Mouse (Mus musculus) bone marrow, adult 2 months (tissue): Measurements from ENCODE around the gene Mgat4a. TPM values are rescaled to one million over a fixed set of nuclear protein-coding genes. Genes with fewer than 3 reads are reported as not detected.

Experiments
- H3K27ac ChIP-seq: fragments of 200-500 bp; 2 replicates; pipeline ENCODE4 v1.5.1; 2012; ENCODE audit warnings: low read depth, mild to moderate bottlenecking, control low read depth, inconsistent platforms, low read length; ENCODE audit not compliant: control insufficient read depth, poor library complexity, insufficient read depth
- H3K4me1 ChIP-seq: fragments of 200-500 bp; 2 replicates; pipeline ENCODE4 v1.6.1; 2011; ENCODE audit warnings: low read length; ENCODE audit not compliant: control insufficient read depth, insufficient read depth
- H3K4me3 ChIP-seq: fragments of 200-500 bp; replicated peaks from 2 replicates; pipeline ENCODE3; 2011; ENCODE audit warnings: mild to moderate bottlenecking, low read depth, low read length, control low read depth; ENCODE audit not compliant: control insufficient read depth
- CTCF ChIP-seq: fragments of 200-500 bp; IDR thresholded peaks from 2 replicates; pipeline ENCODE4 v1.5.1; 2011; ENCODE audit warnings: low read length, control low read depth; ENCODE audit not compliant: control insufficient read depth, insufficient read depth
- POLR2A ChIP-seq: fragments of 200-500 bp; IDR thresholded peaks from 2 replicates; pipeline ENCODE4 v1.6.1; 2011; ENCODE audit warnings: low read depth, mild to moderate bottlenecking, control low read depth, low read length, borderline replicate concordance; ENCODE audit not compliant: control insufficient read depth
- WGBS: fragments of 180-500 bp; shearing (Covaris S2); methylation state at CpG from one replicate; pipeline ENCODE4 v1.1.7; 2018; 5-methylcytosine and 5-hydroxymethylcytosine counted together
- polyA plus RNA-seq: library from polyadenylated mRNA; stranded (reverse); fragments of >200 nt; gene quantifications from 2 replicates; pipeline ENCODE4 v1.2.4, GENCODE M21; 2011; ENCODE audit warnings: low replicate concordance; ENCODE audit not compliant: missing spikeins, insufficient read depth, insufficient read length

Mgat4a gene
- 2.5 and 4.5 TPM in 2 replicates for polyA plus RNA-seq

DNA sequence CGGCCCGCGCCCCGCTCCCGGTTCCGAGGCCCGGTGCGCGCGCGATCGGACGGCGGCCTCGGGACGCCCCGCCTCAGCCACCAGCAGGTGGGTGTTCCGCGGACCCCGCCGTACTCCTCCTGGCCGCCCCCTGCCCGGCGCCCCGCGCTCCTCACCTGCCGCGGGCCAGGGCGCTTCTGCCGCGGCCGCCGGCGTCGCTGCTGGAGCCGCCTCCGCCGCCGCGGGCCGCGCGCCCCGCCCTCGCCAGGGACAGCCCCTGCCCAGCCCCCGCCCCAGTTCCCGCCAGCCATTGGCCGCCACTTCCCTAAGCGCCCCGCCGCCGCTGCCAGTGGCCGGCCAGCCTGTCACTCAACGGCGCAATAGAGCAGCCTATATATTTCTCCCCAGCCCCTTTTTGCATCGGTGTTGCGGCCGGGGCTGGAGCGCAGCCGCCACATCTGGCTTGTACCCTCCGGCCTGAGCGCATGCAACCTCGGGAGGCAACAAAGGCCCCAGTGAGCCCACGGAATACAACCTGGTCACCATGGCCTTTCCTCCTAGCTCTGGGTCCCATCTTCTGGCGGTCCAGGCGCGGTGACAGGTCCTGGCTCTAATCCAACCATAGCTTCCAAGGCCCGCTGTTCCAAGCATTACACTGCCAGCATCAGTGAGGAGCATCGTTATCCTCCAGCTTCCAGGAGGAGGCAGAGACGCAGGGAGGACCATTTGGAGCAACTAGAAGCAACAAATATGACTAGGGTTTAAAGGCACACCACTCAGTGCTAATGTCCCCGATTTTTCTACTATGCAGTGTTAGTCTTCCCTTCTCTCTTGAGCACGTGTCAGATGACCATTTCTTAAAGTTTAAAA, at the start of gene Mgat4a:
TSS of gene Mgat4a (minus strand) at position 207 of the 849 bp plus-strand sequence.
- Histone ChIP-seq H3K4me1 (peaks cover 4% of the 10 kb centered on the region), H3K27ac (peak within 1 kb of the TSS; percentile 59; the same call in 1 of the 2 replicates), H3K4me3 (peak within 1 kb of the TSS; percentile 86)
- 2% methylated on average over 69 of the region's 72 CpGs for WGBS
- TF ChIP-seq CTCF: no peak
- peak; percentile 76 for TF ChIP-seq POLR2A

- Histone ChIP-seq H3K27ac (peak overlapping the region; percentile 38; the same call in 1 of the 2 replicates), H3K4me1 (peaks cover 6% of the 10 kb centered on the region), H3K4me3 (peak overlapping the region; percentile 40)
- TF ChIP-seq CTCF (no peak), POLR2A (no peak)
- WGBS: 2% methylated on average over 13 of the region's 13 CpGs
These were observed 45.1 kb upstream of the Mgat4a start for GRCm38 (mm10) chr1:37585809-37586480.

DNA sequence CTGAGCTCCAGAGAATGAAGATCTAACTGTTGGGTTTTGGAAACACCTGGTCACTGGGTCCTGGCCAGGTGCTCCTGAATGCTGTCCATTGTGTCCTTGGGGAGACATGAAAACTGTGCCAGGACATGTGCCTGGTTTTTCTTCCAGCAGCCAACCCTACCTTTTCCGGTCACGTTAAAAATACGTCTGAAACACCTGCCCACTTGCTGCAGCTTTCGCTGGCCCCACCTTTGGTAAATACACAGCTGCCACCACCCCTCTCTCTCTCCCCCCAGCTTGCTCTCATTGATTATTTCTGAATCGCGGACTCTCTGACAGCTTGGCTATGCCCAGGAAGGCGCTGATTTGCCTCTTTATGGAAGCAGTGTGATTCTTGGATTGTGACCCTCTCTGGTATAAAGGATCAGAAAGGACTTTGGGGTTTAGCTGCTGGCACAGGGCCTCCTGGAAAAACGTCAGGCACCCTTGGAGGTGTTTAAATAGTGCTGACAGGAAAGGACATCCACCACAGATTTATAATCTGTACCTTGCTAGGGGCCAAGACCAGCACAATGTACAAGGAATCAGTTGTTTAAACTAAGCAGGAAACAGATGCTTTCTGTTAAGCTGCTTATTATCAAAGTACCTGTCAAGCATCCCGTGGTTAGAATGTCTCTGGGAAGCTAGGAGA, 43.1 kb upstream of the Mgat4a start:
- H3K27ac ChIP-seq: no peak overlapping the region
- H3K4me3 ChIP-seq: no peak overlapping the region
- TF ChIP-seq CTCF (no peak), POLR2A (no peak)
- H3K4me1 ChIP-seq: peaks cover 6% of the 10 kb centered on the region
- 66% methylated on average over 9 of the region's 9 CpGs for WGBS

DNA sequence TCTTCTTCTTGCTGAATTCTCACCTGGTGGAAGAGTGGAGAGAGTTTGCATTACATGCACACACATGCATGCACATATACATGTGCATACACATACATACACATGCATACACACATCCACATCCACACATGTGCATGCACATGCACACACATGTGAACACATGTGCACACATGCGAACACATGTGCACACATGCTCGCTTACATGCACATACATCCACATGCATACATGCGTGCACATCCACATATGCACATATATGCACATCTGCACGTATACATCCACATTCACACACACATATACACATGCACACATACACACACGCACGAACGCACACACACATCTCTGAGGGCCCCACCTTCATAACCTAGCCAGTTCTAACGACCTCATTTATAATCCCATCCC, 42.4 kb upstream of the Mgat4a start:
- no peak for TF ChIP-seq POLR2A
- TF ChIP-seq CTCF: no peak
- Histone ChIP-seq H3K4me3 (no peak overlapping the region), H3K4me1 (peaks cover 6% of the 10 kb centered on the region), H3K27ac (no peak overlapping the region)
- 82% methylated on average over 8 of the region's 8 CpGs for WGBS

- peaks cover 1% of the 10 kb centered on the region; the same call in 1 of the 2 replicates for H3K4me1 ChIP-seq
- H3K27ac ChIP-seq: no peak overlapping the region
- no peak overlapping the region for H3K4me3 ChIP-seq
- no peak for TF ChIP-seq POLR2A
- no peak for TF ChIP-seq CTCF
- WGBS: 92% methylated on average over 13 of the region's 13 CpGs
These were observed 38.9 kb upstream of the Mgat4a start for GRCm38 (mm10) chr1:37579686-37580085.

DNA sequence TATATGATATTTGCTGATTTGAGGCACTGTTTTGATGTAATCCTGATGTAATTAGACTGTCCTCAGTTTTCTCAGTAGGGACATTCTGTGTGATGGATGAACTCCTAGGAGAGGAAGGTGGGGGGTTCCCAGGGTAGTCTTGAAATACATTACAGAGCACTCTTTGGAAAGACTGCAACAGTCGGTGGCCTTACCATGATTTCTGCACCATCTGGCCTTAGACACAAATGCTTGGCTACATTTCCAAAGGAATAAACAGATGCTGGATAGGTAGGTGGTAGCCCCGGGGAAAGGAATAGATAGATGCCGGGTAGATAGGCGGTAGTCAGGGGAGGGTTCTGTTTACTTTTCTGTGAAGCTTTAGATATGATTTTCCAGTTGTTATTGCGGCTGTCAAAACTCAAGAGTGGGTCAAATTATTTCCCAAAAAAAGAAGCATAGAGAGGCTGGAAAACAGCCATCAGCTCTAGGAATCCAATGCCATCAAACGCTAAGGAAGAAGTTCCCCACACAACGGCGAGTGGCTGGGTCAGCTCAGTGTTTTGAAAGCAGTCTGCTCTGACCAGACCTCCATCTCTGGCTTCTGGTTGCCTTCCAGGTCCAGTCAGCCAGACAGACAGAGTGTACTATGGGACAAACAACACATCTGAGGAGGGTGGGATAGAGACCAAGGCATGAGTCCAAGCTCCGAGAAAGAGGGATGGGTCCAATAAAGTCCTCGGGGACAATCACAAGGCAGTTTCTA, 31.9 kb upstream of the Mgat4a start:
- 80% methylated on average over 10 of the region's 10 CpGs for WGBS
- Histone ChIP-seq H3K27ac (no peak overlapping the region), H3K4me3 (no peak overlapping the region), H3K4me1 (no peaks in the 10 kb centered on the region; the same call in 1 of the 2 replicates)
- TF ChIP-seq CTCF: no peak
- TF ChIP-seq POLR2A: no peak

- Histone ChIP-seq H3K4me1 (no peaks in the 10 kb centered on the region; the same call in 1 of the 2 replicates), H3K27ac (no peak overlapping the region), H3K4me3 (no peak overlapping the region)
- 70% methylated on average over 1 of the region's 1 CpGs for WGBS
- TF ChIP-seq CTCF: no peak
- no peak for TF ChIP-seq POLR2A
These were observed 27.6 kb upstream of the Mgat4a start for GRCm38 (mm10) chr1:37568379-37568778.
